Mouse (Mus musculus): ENCODE results near the gene Myo1h. TPM values are rescaled to one million over a fixed set of nuclear protein-coding genes. Genes with fewer than 3 reads are reported as not detected.

The Myo1h gene
- total RNA-seq, 2 experiments from 2014 or later, result 3.8 to 5.6 TPM

GRCm38 (mm10) chr5:114371731-114372473 is 82.9 kb downstream of the Myo1h start:
- no peak overlapping the region for H3K4me3 ChIP-seq
- no peak for TF ChIP-seq CTCF (conservative IDR thresholded peaks at IDR 0.05)
- H3K27ac ChIP-seq, result no peak overlapping the region
- no peak for DNase-seq (ENCODE audit: low spot score in 2 of 2)

- Histone ChIP-seq H3K4me3 (no peak overlapping the region), H3K27ac (no peak overlapping the region)
- DNase-seq (ENCODE audit: low spot score in 2 of 2), result no peak
- TF ChIP-seq CTCF (conservative IDR thresholded peaks at IDR 0.05), result no peak
Observed at GRCm38 (mm10) chr5:114372565-114372964, 83.6 kb downstream of the Myo1h start.

DNA sequence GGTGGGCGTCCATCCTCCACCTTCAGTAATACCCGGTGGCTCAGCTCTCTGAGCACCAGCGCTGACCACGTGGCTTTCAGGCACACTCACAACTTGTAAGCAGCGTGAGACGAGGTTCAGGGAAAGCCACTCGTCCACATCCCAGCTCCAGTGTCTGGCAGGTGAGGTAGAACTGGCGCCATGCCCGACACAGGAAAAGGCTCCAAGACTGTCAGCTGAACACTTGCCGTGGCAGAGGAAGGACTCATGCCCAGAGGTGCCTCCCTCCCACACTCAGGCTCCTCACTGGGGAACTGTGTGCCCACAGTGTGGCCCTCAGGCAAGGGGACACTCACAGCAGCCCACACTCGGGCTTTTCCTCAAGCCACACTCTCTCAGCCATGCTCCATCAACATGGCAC is 84.2 kb downstream of the Myo1h start:
- no peak overlapping the region for H3K4me3 ChIP-seq
- no peak for TF ChIP-seq CTCF (conservative IDR thresholded peaks at IDR 0.05)
- peak overlapping the region; percentile 48; the same call in 1 of the 2 replicates for H3K27ac ChIP-seq
- no peak for DNase-seq (ENCODE audit: low spot score in 2 of 2)

- Histone ChIP-seq H3K4me3 (no peak overlapping the region), H3K27ac (peak overlapping the region; percentile 48; the same call in 1 of the 2 replicates)
- no peak for TF ChIP-seq CTCF (conservative IDR thresholded peaks at IDR 0.05)
- no peak for DNase-seq (ENCODE audit: low spot score in 2 of 2)
Observed at GRCm38 (mm10) chr5:114373581-114373980, 84.6 kb downstream of the Myo1h start.

GRCm38 (mm10) chr5:114374409-114375213 is 85.6 kb downstream of the Myo1h start:
- TF ChIP-seq CTCF (conservative IDR thresholded peaks at IDR 0.05), result no peak
- no peak for DNase-seq (ENCODE audit: low spot score in 2 of 2)
- Histone ChIP-seq H3K4me3 (no peak overlapping the region), H3K27ac (peak overlapping the region; percentile 61; the same call in 1 of the 2 replicates)

DNA sequence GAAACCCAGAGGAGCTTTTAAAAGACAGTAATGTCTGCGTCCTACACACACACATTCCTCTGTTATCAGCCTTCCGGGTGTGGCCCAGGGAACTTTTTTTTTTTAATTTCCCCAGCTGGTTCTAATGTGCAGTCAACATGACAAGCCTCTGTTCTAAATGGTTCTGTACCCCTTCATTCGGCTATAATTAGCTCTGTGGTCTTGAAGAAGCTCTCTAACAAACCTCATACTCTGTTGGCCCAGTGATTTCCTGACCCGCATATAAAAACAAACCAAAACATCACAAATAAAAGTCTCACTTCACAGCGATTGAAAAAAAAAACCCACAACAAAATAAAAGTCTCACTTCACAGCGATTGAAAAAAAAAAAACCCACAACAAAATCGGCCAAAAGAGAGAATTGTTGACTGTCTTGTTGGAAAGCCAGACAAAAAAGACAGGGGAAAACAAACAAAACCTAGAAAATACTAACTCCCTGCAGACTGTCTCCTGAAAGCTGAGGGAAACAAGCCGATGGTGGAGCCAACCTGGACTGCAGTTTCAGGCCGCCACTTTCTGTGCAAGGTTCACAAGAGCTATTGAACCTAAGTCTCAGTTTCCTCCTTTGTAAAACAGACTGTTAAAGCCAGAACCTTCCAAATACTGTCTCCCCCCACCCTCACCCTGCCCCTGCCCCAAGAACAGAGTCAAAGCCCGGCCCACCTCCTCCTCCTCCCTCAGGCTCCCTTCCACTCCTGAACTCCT is 89.4 kb downstream of the Myo1h start:
- peak overlapping the region; percentile 29; the same call in 1 of the 2 replicates for H3K27ac ChIP-seq
- DNase-seq (ENCODE audit: low spot score in 2 of 2), result no peak
- H3K4me3 ChIP-seq, result no peak overlapping the region
- no peak for TF ChIP-seq CTCF (conservative IDR thresholded peaks at IDR 0.05)

GRCm38 (mm10) chr5:114378936-114379335 is 90.0 kb downstream of the Myo1h start:
- no peak for TF ChIP-seq CTCF (conservative IDR thresholded peaks at IDR 0.05)
- H3K4me3 ChIP-seq, result no peak overlapping the region
- no peak overlapping the region; the same call in 1 of the 2 replicates for H3K27ac ChIP-seq
- DNase-seq (ENCODE audit: low spot score in 2 of 2), result no peak

DNA sequence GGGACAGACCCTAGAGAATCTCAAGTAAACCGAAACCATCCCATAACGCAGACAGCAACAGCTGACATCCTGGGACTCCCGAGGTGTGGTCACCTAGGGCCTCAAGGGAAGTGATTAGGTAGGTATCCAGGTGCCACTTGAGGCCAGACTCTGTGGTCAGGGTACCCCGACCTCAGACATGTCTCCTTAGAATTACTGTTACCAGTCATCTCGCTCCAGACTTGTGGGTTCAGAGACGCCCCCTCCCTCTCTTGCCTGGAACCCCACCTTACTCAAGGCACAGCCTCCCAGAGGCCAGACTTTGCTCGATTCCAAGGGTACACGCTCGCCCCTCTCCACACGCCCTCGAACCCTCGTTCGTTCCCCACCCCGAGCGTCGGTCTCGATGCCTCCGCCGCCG is 90.8 kb downstream of the Myo1h start:
- no peak for TF ChIP-seq CTCF (conservative IDR thresholded peaks at IDR 0.05)
- Histone ChIP-seq H3K4me3 (peak overlapping the region; percentile 82), H3K27ac (peak overlapping the region; percentile 97)

GRCm38 (mm10) chr5:114380209-114381012 is 91.4 kb downstream of the Myo1h start, which contains the start of the genes Kctd10 and Ube3b:
Kctd10 (minus strand) TSS chr5:114380508.
Ube3b (plus strand) TSS chr5:114380607.
- DNase-seq (ENCODE audit: low spot score in 2 of 2), result peak; percentile 69 to 72
- peak within 1 kb of the TSS; percentile 82 for H3K4me3 ChIP-seq
- H3K27ac ChIP-seq, result peak within 1 kb of the TSS; percentile 97
- TF ChIP-seq CTCF (conservative IDR thresholded peaks at IDR 0.05), result no peak

More for the DNA sequence above, 90.8 kb downstream of the Myo1h start:
- no peak for DNase-seq (ENCODE audit: low spot score in 2 of 2)

- TF ChIP-seq CTCF (conservative IDR thresholded peaks at IDR 0.05), result no peak
- H3K27ac ChIP-seq, result peak overlapping the region; percentile 97
- peak overlapping the region; percentile 82 for H3K4me3 ChIP-seq
- no peak for DNase-seq (ENCODE audit: low spot score in 2 of 2)
Observed at GRCm38 (mm10) chr5:114381013-114381351, 92.0 kb downstream of the Myo1h start.

DNA sequence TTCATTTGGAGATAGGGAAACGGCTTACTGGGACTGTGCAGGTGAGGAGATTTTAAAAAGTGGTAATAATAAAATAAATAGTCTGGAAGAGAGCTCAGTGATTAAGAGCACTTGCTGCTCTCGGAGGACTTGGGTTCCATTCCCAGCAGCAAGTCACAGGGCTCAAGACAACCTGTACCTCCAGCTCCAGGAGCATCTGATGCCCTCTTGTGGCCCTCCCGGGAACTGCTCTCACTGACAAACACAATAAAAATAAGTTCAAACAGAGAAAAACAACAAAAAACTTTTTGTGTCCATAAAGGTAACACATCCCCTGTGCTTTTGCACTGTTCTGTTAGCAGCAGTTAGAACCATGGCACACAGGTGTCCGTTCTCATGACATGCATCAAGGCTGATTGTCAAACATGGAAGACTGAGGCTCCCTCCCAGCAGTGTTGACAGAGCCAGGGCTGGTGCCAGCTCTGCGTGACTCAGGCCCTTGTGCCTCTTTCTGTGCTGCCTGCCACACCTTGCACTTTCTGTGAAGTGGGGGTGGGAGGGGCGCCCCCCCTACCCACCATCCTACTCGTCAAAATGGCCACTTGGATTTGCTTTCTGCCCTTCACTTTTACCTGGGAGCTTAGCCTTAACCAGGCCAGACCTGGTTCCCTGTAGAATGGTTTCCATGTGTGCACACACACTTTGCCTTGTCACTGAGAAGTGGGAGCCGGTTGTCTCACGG is 94.4 kb downstream of the Myo1h start:
- no peak overlapping the region for H3K4me3 ChIP-seq
- H3K27ac ChIP-seq, result no peak overlapping the region
- peak; percentile 87 for TF ChIP-seq CTCF (conservative IDR thresholded peaks at IDR 0.05)
- peak in 1 of 2 experiments; percentile 41 for DNase-seq (ENCODE audit: low spot score in 2 of 2)
